Mouse (Mus musculus) megakaryocyte, embryonic 14.5 days (primary cell): ENCODE measurements around the gene Cenpl.

Experiments
- FLI1 ChIP-seq: IDR thresholded peaks from 2 replicates; pipeline ENCODE4 v1.6.1; 2012; ENCODE audit warnings: low read length, inconsistent platforms, mixed read lengths
- GATA1 ChIP-seq: IDR thresholded peaks from 3 replicates; pipeline ENCODE4 v1.6.1; 2012; ENCODE audit warnings: mixed read lengths, low read length, inconsistent platforms, borderline replicate concordance

- no peak for TF ChIP-seq FLI1
- TF ChIP-seq GATA1, result no peak
Measured at GRCm38 (mm10) chr1:161046972-161047371, 23.5 kb upstream of the Cenpl start.
